Mouse (Mus musculus) hindbrain, embryonic 10.5 days (tissue): ENCODE results near the gene Nom1. TPM values are rescaled to one million over a fixed set of nuclear protein-coding genes. Genes with fewer than 3 reads are reported as not detected.

Source experiments
- DNase-seq: peaks from one replicate; pipeline ENCODE4 v3.0.0-alpha.2; 2017; ENCODE audit warnings: low spot score
- H3K27ac ChIP-seq: fragments of 300-500 bp; sonication (generic); 2 replicates; pipeline ENCODE4 v1.5.1; 2016; ENCODE audit warnings: mild to moderate bottlenecking, moderate library complexity
- H3K27me3 ChIP-seq: fragments of 300-500 bp; sonication (generic); 2 replicates; pipeline ENCODE4 v1.6.1; 2016; ENCODE audit warnings: mild to moderate bottlenecking; ENCODE audit not compliant: poor library complexity, insufficient read depth, severe bottlenecking
- H3K36me3 ChIP-seq: fragments of 300-500 bp; sonication (generic); 2 replicates; pipeline ENCODE4 v1.6.1; 2016; ENCODE audit warnings: mild to moderate bottlenecking, moderate library complexity
- H3K4me1 ChIP-seq: fragments of 300-500 bp; sonication (generic); replicated peaks from 2 replicates; pipeline ENCODE4 v1.6.1; 2016; ENCODE audit warnings: mild to moderate bottlenecking
- H3K4me3 ChIP-seq: fragments of 300-500 bp; sonication (generic); 2 replicates; pipeline ENCODE4 v1.5.1; 2016; ENCODE audit warnings: mild to moderate bottlenecking, moderate library complexity
- H3K9me3 ChIP-seq: fragments of 300-500 bp; sonication (generic); 2 replicates; pipeline ENCODE4 v1.6.1; 2016; ENCODE audit warnings: mild to moderate bottlenecking, moderate library complexity
- WGBS: fragments of 180-500 bp; shearing (Covaris S2); methylation state at CpG from one replicate; pipeline ENCODE4 v1.1.7; 2016; 5-methylcytosine and 5-hydroxymethylcytosine counted together
- polyA plus RNA-seq: library from polyadenylated mRNA; unstranded; fragments of >200 nt; fragmentation: Nextera tagmentation; extraction: Ambion mirVana; gene quantifications from 2 replicates; pipeline ENCODE4 v1.2.1, GENCODE M21; 2016

Gene Nom1
- polyA plus RNA-seq, 1 experiment from 2014 or later: 22.4 TPM

- no peaks in the 10 kb centered on the region for H3K4me1 ChIP-seq
- H3K9me3 ChIP-seq: no peaks in the 10 kb centered on the region
- no peak for DNase-seq
- H3K4me3 ChIP-seq: no peak overlapping the region
- H3K27ac ChIP-seq: no peak overlapping the region
- no peaks in the 10 kb centered on the region for H3K36me3 ChIP-seq
- H3K27me3 ChIP-seq: no peaks in the 10 kb centered on the region
- WGBS: 93% methylated on average over 3 of the region's 3 CpGs
Observed at GRCm38 (mm10) chr5:29507013-29507412, 72.5 kb downstream of the Nom1 start.

Other genes with a start within 250 kb of the Nom1 start
- 6.9 and 8.8 TPM in 2 replicates for gene Rnf32, start 238.7 kb upstream of the Nom1 start, polyA plus RNA-seq
- 9.0 and 11.0 TPM in 2 replicates for gene Lmbr1, start 56.3 kb upstream of the Nom1 start, polyA plus RNA-seq
- gene Mnx1, start 43.8 kb downstream of the Nom1 start, polyA plus RNA-seq: 0.06 and 0.16 TPM in 2 replicates
- gene Ube3c, start 134.6 kb downstream of the Nom1 start, polyA plus RNA-seq: 23.3 and 23.7 TPM in 2 replicates